Mouse (Mus musculus) retina, embryonic 14.5 days (tissue): ENCODE measurements around the gene Trdmt1.

ENCODE experiments used
- DNase-seq: peaks from one replicate; pipeline ENCODE4 v3.0.0-alpha.2; 2015; ENCODE audit warnings: low spot score

Trdmt1 gene

GRCm38 (mm10) chr2:13499196-13499595 lies 45.3 kb downstream of the Trdmt1 start:
- DNase-seq = no peak

GRCm38 (mm10) chr2:13496087-13496486 lies 48.4 kb downstream of the Trdmt1 start:
- no peak for DNase-seq

GRCm38 (mm10) chr2:13492927-13493326 lies 51.5 kb downstream of the Trdmt1 start:
- DNase-seq = no peak

- no peak for DNase-seq
Measured at GRCm38 (mm10) chr2:13491734-13492133, 52.7 kb downstream of the Trdmt1 start, which contains the start of gene Cubn. Cubn (minus strand) TSS chr2:13491813.

GRCm38 (mm10) chr2:13490480-13490879 lies 54.0 kb downstream of the Trdmt1 start:
- DNase-seq = no peak

GRCm38 (mm10) chr2:13486470-13486869 lies 58.0 kb downstream of the Trdmt1 start:
- no peak for DNase-seq

- DNase-seq = no peak
Measured at GRCm38 (mm10) chr2:13484566-13484965, 59.9 kb downstream of the Trdmt1 start.

GRCm38 (mm10) chr2:13480744-13481143 lies 63.7 kb downstream of the Trdmt1 start:
- no peak for DNase-seq

GRCm38 (mm10) chr2:13479165-13479564 lies 65.3 kb downstream of the Trdmt1 start:
- no peak for DNase-seq

GRCm38 (mm10) chr2:13470108-13470507 lies 74.4 kb downstream of the Trdmt1 start:
- no peak for DNase-seq

GRCm38 (mm10) chr2:13469641-13470040 lies 74.8 kb downstream of the Trdmt1 start:
- no peak for DNase-seq

GRCm38 (mm10) chr2:13466685-13467084 lies 77.8 kb downstream of the Trdmt1 start:
- no peak for DNase-seq
